9 mouse cellular contexts compared by ENCODE assay signal in the genomic region with DNA sequence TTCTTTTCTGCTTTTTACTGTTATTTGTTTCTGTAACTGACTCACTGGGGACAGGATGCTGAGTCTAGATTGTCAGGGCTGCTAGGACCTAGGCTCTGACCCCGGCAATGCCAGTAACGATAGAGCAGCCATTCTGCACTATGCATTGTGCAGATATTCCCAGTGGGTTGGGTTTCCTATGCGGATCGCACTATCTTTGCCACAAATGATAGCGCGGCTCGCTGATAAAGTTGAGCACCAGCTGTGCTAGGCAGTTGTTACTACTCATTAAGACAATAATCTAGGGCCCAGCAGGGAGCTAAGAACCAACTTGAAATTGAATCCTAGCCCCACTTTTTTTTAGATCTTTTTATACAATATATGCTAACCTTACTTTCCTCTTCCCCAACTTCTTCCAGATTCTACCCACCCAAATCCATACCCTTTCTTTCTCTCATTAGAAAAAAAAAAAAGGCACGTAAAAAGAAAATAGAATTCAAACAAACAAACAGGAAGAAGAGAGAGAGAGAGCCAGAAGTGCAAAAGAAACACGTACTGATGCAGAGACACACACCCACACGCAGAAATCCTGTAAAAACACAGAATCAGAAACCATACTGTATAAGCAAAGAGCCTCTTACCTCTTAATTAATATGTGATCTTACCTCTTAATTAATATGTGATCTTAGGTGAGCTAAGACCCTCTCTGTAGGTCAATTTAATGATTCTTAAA.
DNase-seq lines count a peak whose midpoint lies in the region; ATAC-seq and TF ChIP-seq lines count a peak whose summit lies in the region.
"Had no signal": no experiment of that assay in that cellular context is flagged by ENCODE, and none has a peak within 500 bp of the region (broad histone marks: within the 10 kb centered on the region; RNA-seq: fewer than 3 reads in every experiment).

No protein-coding gene starts in this region.

- peak; percentile 51 for DNase-seq in CD4-positive, CD25-positive, alpha-beta regulatory T cell, adult 2 months (ENCODE audit: low read depth, low spot score)
- DNase-seq in layer of hippocampus, adult 2 months (ENCODE audit: low spot score in 2 of 2): no peak
- DNase-seq in layer of hippocampus, postnatal 25 days (ENCODE audit: extremely low spot score in 1 of 2, low spot score in 1 of 2): no peak
- no peak for DNase-seq in hindbrain, postnatal 0 days (ENCODE audit: low spot score)
- no peak for DNase-seq in cerebellum, postnatal 36 days
- no peak for DNase-seq in kidney, adult 18-20 months
- DNase-seq: lung, embryonic 14.5 days had no signal

- 64% methylated on average over 10 of the region's 10 CpGs for WGBS in hindbrain, postnatal 0 days

- no peak overlapping the region for H3K4me2 ChIP-seq in hindbrain, postnatal 0 days (ENCODE audit: low read depth, low read length)
- no peak overlapping the region for H3K4me2 ChIP-seq in myocyte (ENCODE audit: low read depth)

- ATAC-seq in CD4-positive, CD25-positive, alpha-beta regulatory T cell, adult 4 months: no peak
- no peak for ATAC-seq in hindbrain, postnatal 0 days

- H3K4me3 ChIP-seq in layer of hippocampus, adult 2 months: peak overlapping the region; percentile 47; the same call in 1 of the 2 replicates
- no peak overlapping the region for H3K4me3 ChIP-seq in hindbrain, postnatal 0 days (ENCODE audit: low read length)
- no peak overlapping the region for H3K4me3 ChIP-seq in myocyte

- no peak overlapping the region for H3K9ac ChIP-seq in hindbrain, postnatal 0 days (replicated peaks; ENCODE audit: low read length)
- H3K9ac ChIP-seq: lung, embryonic 14.5 days had no signal

- H3K27me3 ChIP-seq in hindbrain, postnatal 0 days (ENCODE audit: insufficient read depth, low read length): no peaks in the 10 kb centered on the region
- no peaks in the 10 kb centered on the region for H3K27me3 ChIP-seq in myocyte (ENCODE audit: control insufficient read depth, insufficient read depth, insufficient read length)

- H3ac ChIP-seq in myocyte (ENCODE audit: control insufficient read depth, insufficient read length): no peak overlapping the region

- no peaks in the 10 kb centered on the region for H3K4me1 ChIP-seq in hindbrain, postnatal 0 days (ENCODE audit: insufficient read depth, low read length)

- TF ChIP-seq CTCF in layer of hippocampus, adult 2 months (conservative IDR thresholded peaks at IDR 0.05): no peak
- TF ChIP-seq CTCF in hindbrain, postnatal 0 days (IDR thresholded peaks at IDR 0.05; ENCODE audit: low read depth): no peak

- H3K36me3 ChIP-seq in hindbrain, postnatal 0 days (ENCODE audit: insufficient read depth, low read length): no peaks in the 10 kb centered on the region
- H3K36me3 ChIP-seq in myocyte (ENCODE audit: control insufficient read depth, insufficient read depth): no peaks in the 10 kb centered on the region

- peak overlapping the region; percentile 71 for H3K27ac ChIP-seq in layer of hippocampus, adult 2 months
- H3K27ac ChIP-seq in hindbrain, postnatal 0 days: peak overlapping the region; percentile 60; the same call in 1 of the 2 replicates

- H3K79me2 ChIP-seq in myocyte (ENCODE audit: control insufficient read depth, insufficient read depth): no peaks in the 10 kb centered on the region

- TF ChIP-seq POLR2A in myocyte (IDR thresholded peaks at IDR 0.05; ENCODE audit: insufficient read length, low read depth): no peak

- H3K9me3 ChIP-seq in hindbrain, postnatal 0 days (ENCODE audit: low read length): no peaks in the 10 kb centered on the region

TF ChIP-seq in myocyte, 11 proteins besides CTCF, POLR2A, EP300 and RAD21:
- no peak for TF ChIP-seq SRF (IDR thresholded peaks at IDR 0.05; ENCODE audit: control insufficient read depth, insufficient read length, low read depth)
- no peak for TF ChIP-seq USF1 (IDR thresholded peaks at IDR 0.05; ENCODE audit: low read depth)
- no peak for TF ChIP-seq CEBPB (IDR thresholded peaks at IDR 0.05; ENCODE audit: insufficient read depth, poor library complexity, severe bottlenecking)
- no peak for TF ChIP-seq REST (IDR thresholded peaks at IDR 0.05; ENCODE audit: insufficient read depth, insufficient read length)
- peak in 1 of 3 experiments; percentile 37 for TF ChIP-seq MYOG (IDR thresholded peaks at IDR 0.05; ENCODE audit: control insufficient read depth in 1 of 3, insufficient read depth in 1 of 3, insufficient read length in 2 of 3, low read depth in 2 of 3)
- TF ChIP-seq E2F4 (IDR thresholded peaks at IDR 0.05; ENCODE audit: insufficient read depth): no peak
- TF ChIP-seq MYOD1 (IDR thresholded peaks at IDR 0.05; ENCODE audit: control insufficient read depth in 1 of 3, insufficient read length in 2 of 3, low read depth in 2 of 3): peak in 2 of 3 experiments; percentile 29 to 45
- TF ChIP-seq TCF12 (IDR thresholded peaks at IDR 0.05; ENCODE audit: insufficient read depth, poor library complexity, severe bottlenecking): no peak
- TF ChIP-seq TCF3 (IDR thresholded peaks at IDR 0.05; ENCODE audit: insufficient read length, low read depth): no peak
- no peak for TF ChIP-seq POLR2AphosphoS2 (IDR thresholded peaks at IDR 0.05; ENCODE audit: insufficient read length, low read depth)
- TF ChIP-seq MAX (IDR thresholded peaks at IDR 0.05; ENCODE audit: low read depth): no peak
